Mouse (Mus musculus) liver, postnatal 0 days (tissue): ENCODE measurements around the gene Vmn2r20.
"Not testable (repeated sequence)": the region's sequence is repeated elsewhere in the genome, so short reads cannot be mapped to it uniquely, and the experiment has no call there.

Source experiments
- CTCF ChIP-seq: sonication (generic); IDR thresholded peaks from 2 replicates; pipeline ENCODE4 v1.5.1; 2016; ENCODE audit warnings: antibody characterized with exemption, low read depth
- EP300 ChIP-seq: IDR thresholded peaks from 2 replicates; pipeline ENCODE4 v1.6.1; 2016; ENCODE audit warnings: antibody characterized with exemption, low read depth, mild to moderate bottlenecking

DNA sequence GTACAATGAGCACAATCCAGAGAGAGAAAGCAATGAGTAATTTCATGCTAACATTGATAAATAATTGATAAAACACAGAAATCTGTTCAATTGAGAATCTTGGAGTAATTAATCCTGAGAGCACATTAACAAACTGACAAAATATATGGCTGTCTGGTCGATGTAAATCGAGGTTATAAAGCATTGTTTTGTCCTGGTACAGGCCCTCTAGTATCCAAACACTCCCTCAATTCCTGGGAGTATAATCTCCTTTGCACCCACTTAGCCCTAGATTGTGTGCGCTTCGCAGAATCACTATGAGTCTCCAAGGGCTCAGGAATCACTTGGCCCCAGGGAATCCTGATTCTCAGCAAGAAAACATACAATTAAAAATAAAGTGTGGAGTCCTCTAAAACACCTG, at the start of gene Vmn2r20:
- not testable (repeated sequence) for TF ChIP-seq CTCF, EP300
